Mouse (Mus musculus) hindbrain, embryonic 12.5 days (tissue): ENCODE data around the gene Foxq1. TPM values are rescaled to one million over a fixed set of nuclear protein-coding genes. Genes with fewer than 3 reads are reported as not detected.

Experiments
- ATAC-seq: fragments of 200-750 bp; cut with Nextera tagmentation; 2 replicates; pipeline ENCODE4 v1.8.0; 2017; ENCODE audit warnings: moderate TSS enrichment; ENCODE audit not compliant: low FRiP score
- H3K27ac ChIP-seq: fragments of 300-500 bp; sonication (generic); 2 replicates; pipeline ENCODE4 v1.5.1; 2016; ENCODE audit warnings: mild to moderate bottlenecking
- H3K27me3 ChIP-seq: fragments of 300-500 bp; sonication (generic); 2 replicates; pipeline ENCODE4 v1.6.1; 2016; ENCODE audit warnings: mild to moderate bottlenecking
- H3K36me3 ChIP-seq: fragments of 300-500 bp; sonication (generic); 2 replicates; pipeline ENCODE4 v1.6.1; 2016; ENCODE audit warnings: mild to moderate bottlenecking
- H3K4me1 ChIP-seq: fragments of 300-500 bp; sonication (generic); 2 replicates; pipeline ENCODE4 v1.6.1; 2016
- H3K4me2 ChIP-seq: fragments of 300-500 bp; sonication (generic); replicated peaks from 2 replicates; pipeline ENCODE4 v1.6.1; 2016; ENCODE audit warnings: mild to moderate bottlenecking
- H3K4me3 ChIP-seq: fragments of 300-500 bp; sonication (generic); 2 replicates; pipeline ENCODE4 v1.5.1; 2016; ENCODE audit warnings: mild to moderate bottlenecking
- H3K9ac ChIP-seq: fragments of 300-500 bp; sonication (generic); 2 replicates; pipeline ENCODE4 v1.6.1; 2016; ENCODE audit warnings: mild to moderate bottlenecking, moderate library complexity
- H3K9me3 ChIP-seq: fragments of 300-500 bp; sonication (generic); replicated peaks from 2 replicates; pipeline ENCODE4 v1.6.1; 2016; ENCODE audit warnings: mild to moderate bottlenecking
- WGBS: fragments of 180-500 bp; shearing (Covaris S2); methylation state at CpG from one replicate; pipeline ENCODE4 v1.1.7; 2016; 5-methylcytosine and 5-hydroxymethylcytosine counted together
- polyA plus RNA-seq: library from polyadenylated mRNA; unstranded; fragments of >200 nt; fragmentation: Nextera tagmentation; extraction: Ambion mirVana; gene quantifications from 2 replicates; pipeline ENCODE4 v1.2.1, GENCODE M21; 2016

Gene Foxq1
- 2.9 and 3.0 TPM in 2 replicates for polyA plus RNA-seq

DNA sequence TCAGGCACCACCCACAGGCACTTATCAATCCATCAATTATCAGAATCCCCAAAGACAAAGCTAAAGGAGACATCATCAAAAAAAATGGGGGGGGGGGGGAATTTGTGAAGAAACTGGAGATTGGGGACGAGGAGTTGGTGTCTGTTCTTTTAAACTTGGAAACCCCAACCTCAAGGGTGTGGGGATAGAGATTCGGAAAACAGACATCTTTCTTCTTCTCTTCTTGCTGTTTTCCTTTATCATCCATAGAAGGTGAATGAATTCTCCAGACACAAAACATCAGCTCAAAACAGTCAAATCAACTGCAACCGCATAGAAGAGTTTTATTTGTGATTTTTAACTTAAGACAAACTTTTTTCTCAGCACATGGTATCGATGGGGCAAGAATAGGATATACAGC lies at the start of gene Foxq1:
Foxq1 (plus strand) TSS at position 301 of the 400 bp plus-strand sequence.
- peaks cover 75% of the 10 kb centered on the region for H3K27me3 ChIP-seq
- no peaks in the 10 kb centered on the region for H3K36me3 ChIP-seq
- ATAC-seq: no peak
- WGBS: 78% methylated on average over 4 of the region's 4 CpGs
- H3K4me2 ChIP-seq: no peak within 1 kb of the TSS
- H3K27ac ChIP-seq: no peak within 1 kb of the TSS
- no peak within 1 kb of the TSS for H3K9ac ChIP-seq
- H3K9me3 ChIP-seq: no peaks in the 10 kb centered on the region
- peaks cover 24% of the 10 kb centered on the region for H3K4me1 ChIP-seq
- no peak within 1 kb of the TSS for H3K4me3 ChIP-seq

- Histone ChIP-seq H3K4me2 (no peak overlapping the region), H3K27ac (no peak overlapping the region), H3K36me3 (no peaks in the 10 kb centered on the region), H3K4me3 (no peak overlapping the region), H3K9me3 (no peaks in the 10 kb centered on the region), H3K27me3 (no peaks in the 10 kb centered on the region), H3K4me1 (no peaks in the 10 kb centered on the region), H3K9ac (no peak overlapping the region)
- ATAC-seq: no peak
- WGBS: 79% methylated on average over 8 of the region's 8 CpGs
Measured at GRCm38 (mm10) chr13:31506494-31507167, 49.3 kb upstream of the Foxq1 start.

DNA sequence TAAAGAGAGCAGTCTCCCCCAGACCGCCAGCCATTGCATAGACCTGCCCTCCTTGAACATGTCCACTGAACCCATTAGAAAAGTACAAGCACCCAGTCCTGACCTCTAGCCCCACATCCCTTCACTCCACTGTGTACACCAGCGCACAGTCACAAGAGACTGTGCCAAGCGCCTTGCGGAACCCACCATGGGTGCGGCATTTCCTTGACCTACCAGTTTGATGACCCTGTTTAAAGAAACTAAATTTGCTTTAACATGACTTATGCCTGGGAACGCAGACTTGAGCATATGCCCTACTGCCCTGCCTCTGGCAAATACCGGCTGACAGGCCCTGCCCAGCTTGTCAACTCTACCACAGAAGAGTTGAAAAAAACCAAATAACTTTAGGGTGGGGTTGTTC lies 40.7 kb upstream of the Foxq1 start:
- Histone ChIP-seq H3K36me3 (no peaks in the 10 kb centered on the region), H3K4me3 (no peak overlapping the region), H3K27me3 (no peaks in the 10 kb centered on the region), H3K9ac (no peak overlapping the region), H3K4me1 (no peaks in the 10 kb centered on the region), H3K27ac (no peak overlapping the region), H3K4me2 (no peak overlapping the region), H3K9me3 (no peaks in the 10 kb centered on the region)
- WGBS: 90% methylated on average over 7 of the region's 7 CpGs
- no peak for ATAC-seq

- no peaks in the 10 kb centered on the region for H3K4me1 ChIP-seq
- H3K4me2 ChIP-seq: no peak overlapping the region
- H3K27me3 ChIP-seq: no peaks in the 10 kb centered on the region
- H3K4me3 ChIP-seq: no peak overlapping the region
- H3K9me3 ChIP-seq: no peaks in the 10 kb centered on the region
- no peaks in the 10 kb centered on the region for H3K36me3 ChIP-seq
- no peak overlapping the region for H3K9ac ChIP-seq
- 79% methylated on average over 10 of the region's 10 CpGs for WGBS
- no peak overlapping the region for H3K27ac ChIP-seq
- ATAC-seq: no peak
Measured at GRCm38 (mm10) chr13:31518411-31518886, 37.5 kb upstream of the Foxq1 start.

DNA sequence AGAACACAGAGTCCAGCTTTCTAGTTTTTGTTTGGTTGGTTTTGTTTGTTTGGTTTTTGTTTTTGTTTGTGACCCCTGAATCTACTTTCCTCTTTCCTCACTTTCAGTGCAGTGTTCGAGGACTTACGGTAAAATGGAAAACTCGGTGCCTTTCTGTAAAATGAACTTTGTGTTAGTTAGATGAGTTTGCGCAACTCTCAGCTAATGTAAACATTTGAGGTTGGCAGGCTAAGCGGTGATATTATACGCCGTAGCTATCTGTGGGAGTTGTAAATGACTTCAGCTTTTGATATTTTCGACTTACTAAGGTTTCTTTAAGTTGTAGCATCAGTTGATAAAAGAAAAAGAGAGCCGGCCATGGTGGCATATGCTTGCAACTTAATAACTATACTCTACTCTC lies 37.0 kb upstream of the Foxq1 start:
- 91% methylated on average over 9 of the region's 9 CpGs for WGBS
- Histone ChIP-seq H3K27me3 (no peaks in the 10 kb centered on the region), H3K4me2 (no peak overlapping the region), H3K36me3 (no peaks in the 10 kb centered on the region), H3K4me3 (no peak overlapping the region), H3K27ac (no peak overlapping the region), H3K9ac (no peak overlapping the region), H3K9me3 (no peaks in the 10 kb centered on the region), H3K4me1 (no peaks in the 10 kb centered on the region)
- ATAC-seq: no peak

DNA sequence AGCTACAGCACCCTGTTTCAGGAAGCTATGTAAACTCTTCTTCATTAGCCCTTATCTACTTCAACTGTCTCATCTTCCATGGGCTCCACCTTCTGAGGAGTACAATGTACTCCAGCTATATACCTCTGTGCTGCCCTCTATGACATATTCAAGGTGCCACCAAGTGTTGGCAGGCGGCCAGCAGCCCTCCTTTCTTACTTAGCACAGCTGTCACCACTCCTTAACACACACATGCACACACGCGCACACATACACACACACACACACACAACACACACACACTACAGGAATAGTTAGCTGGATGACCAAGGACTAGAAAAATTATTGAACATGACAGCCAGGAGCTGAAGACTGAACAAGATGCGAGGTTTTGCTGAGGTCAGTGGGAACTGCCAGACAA lies 31.0 kb upstream of the Foxq1 start:
- Histone ChIP-seq H3K9me3 (no peaks in the 10 kb centered on the region), H3K36me3 (no peaks in the 10 kb centered on the region), H3K4me3 (no peak overlapping the region), H3K27ac (no peak overlapping the region), H3K27me3 (0 out of 2 replicates have a peak, but pooled peaks cover 10% of the 10 kb centered on the region), H3K4me2 (no peak overlapping the region), H3K9ac (no peak overlapping the region), H3K4me1 (no peaks in the 10 kb centered on the region)
- 87% methylated on average over 4 of the region's 4 CpGs for WGBS
- no peak for ATAC-seq

GRCm38 (mm10) chr13:31531186-31531585 lies 24.7 kb upstream of the Foxq1 start:
- WGBS: 77% methylated on average over 5 of the region's 5 CpGs
- Histone ChIP-seq H3K4me3 (no peak overlapping the region), H3K36me3 (no peaks in the 10 kb centered on the region), H3K27ac (no peak overlapping the region), H3K9ac (no peak overlapping the region), H3K4me2 (no peak overlapping the region), H3K9me3 (no peaks in the 10 kb centered on the region), H3K4me1 (peaks cover 7% of the 10 kb centered on the region; the same call in 1 of the 2 replicates), H3K27me3 (peaks cover 22% of the 10 kb centered on the region)
- ATAC-seq: 0 out of 2 replicates have a peak, but pooled peaks have one; percentile 8

DNA sequence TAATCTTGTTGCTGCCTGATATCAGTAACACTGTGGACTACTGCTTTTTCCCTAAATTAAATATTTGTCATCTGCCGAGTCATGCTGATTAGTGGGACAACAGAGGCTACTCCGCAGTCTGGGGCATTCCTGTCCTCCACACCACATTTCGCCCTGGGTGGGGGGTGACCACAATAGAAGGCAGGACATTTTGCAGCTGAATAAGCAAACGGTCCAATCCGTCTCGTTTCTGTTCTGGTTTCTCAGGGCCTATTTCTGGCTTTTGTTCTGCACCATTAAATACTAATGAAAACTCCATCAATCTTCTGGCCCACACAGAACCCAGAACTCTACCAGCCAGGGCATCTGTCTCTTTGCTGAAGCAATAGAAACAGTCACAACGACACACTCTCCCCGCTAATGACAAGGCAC lies 24.3 kb upstream of the Foxq1 start:
- peak; percentile 81 for ATAC-seq

GRCm38 (mm10) chr13:31534726-31535125 lies 21.2 kb upstream of the Foxq1 start:
- Histone ChIP-seq H3K4me1 (peaks cover 7% of the 10 kb centered on the region; the same call in 1 of the 2 replicates), H3K27me3 (peaks cover 16% of the 10 kb centered on the region), H3K36me3 (no peaks in the 10 kb centered on the region), H3K4me3 (no peak overlapping the region), H3K27ac (no peak overlapping the region), H3K9ac (no peak overlapping the region), H3K4me2 (no peak overlapping the region), H3K9me3 (no peaks in the 10 kb centered on the region)
- 93% methylated on average over 4 of the region's 4 CpGs for WGBS
- no peak for ATAC-seq

More for the DNA sequence above, 24.3 kb upstream of the Foxq1 start:
- H3K4me2 ChIP-seq: no peak overlapping the region
- peaks cover 22% of the 10 kb centered on the region for H3K27me3 ChIP-seq
- H3K36me3 ChIP-seq: no peaks in the 10 kb centered on the region
- H3K9ac ChIP-seq: no peak overlapping the region
- WGBS: 13% methylated on average over 8 of the region's 8 CpGs
- H3K4me3 ChIP-seq: no peak overlapping the region
- no peak overlapping the region for H3K27ac ChIP-seq
- H3K9me3 ChIP-seq: no peaks in the 10 kb centered on the region
- peaks cover 7% of the 10 kb centered on the region; the same call in 1 of the 2 replicates for H3K4me1 ChIP-seq

- no peaks in the 10 kb centered on the region for H3K36me3 ChIP-seq
- H3K9me3 ChIP-seq: no peaks in the 10 kb centered on the region
- no peak overlapping the region for H3K27ac ChIP-seq
- 88% methylated on average over 5 of the region's 5 CpGs for WGBS
- H3K4me3 ChIP-seq: no peak overlapping the region
- ATAC-seq: no peak
- no peaks in the 10 kb centered on the region for H3K4me1 ChIP-seq
- H3K9ac ChIP-seq: no peak overlapping the region
- H3K27me3 ChIP-seq: no peaks in the 10 kb centered on the region
- no peak overlapping the region for H3K4me2 ChIP-seq
Measured at GRCm38 (mm10) chr13:31543021-31543420, 12.9 kb upstream of the Foxq1 start.

DNA sequence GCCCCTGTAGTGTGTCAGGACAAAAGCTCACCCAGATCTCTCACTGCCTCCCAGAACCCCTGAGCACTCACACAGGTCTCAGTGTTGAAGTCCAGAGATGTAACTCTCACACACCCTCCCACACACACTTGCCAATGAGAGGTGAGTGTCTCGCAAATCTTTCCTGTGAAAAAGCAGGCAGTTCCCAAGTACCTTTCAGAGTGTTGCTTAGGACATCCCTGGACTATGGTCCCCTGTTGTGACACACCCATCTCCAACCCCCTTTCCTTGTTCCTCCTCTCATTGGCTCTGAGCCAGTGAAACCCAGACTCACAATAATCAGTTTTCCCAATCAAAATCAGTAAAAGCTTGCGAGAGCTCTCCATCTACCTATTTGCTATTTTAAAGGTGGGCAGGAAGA lies 9.2 kb upstream of the Foxq1 start:
- 87% methylated on average over 2 of the region's 2 CpGs for WGBS
- H3K9me3 ChIP-seq: no peaks in the 10 kb centered on the region
- H3K4me1 ChIP-seq: no peaks in the 10 kb centered on the region
- H3K27ac ChIP-seq: no peak overlapping the region
- no peak overlapping the region for H3K4me3 ChIP-seq
- H3K27me3 ChIP-seq: 0 out of 2 replicates have a peak, but pooled peaks cover 2% of the 10 kb centered on the region
- no peak overlapping the region for H3K4me2 ChIP-seq
- ATAC-seq: no peak
- no peak overlapping the region for H3K9ac ChIP-seq
- no peaks in the 10 kb centered on the region for H3K36me3 ChIP-seq

DNA sequence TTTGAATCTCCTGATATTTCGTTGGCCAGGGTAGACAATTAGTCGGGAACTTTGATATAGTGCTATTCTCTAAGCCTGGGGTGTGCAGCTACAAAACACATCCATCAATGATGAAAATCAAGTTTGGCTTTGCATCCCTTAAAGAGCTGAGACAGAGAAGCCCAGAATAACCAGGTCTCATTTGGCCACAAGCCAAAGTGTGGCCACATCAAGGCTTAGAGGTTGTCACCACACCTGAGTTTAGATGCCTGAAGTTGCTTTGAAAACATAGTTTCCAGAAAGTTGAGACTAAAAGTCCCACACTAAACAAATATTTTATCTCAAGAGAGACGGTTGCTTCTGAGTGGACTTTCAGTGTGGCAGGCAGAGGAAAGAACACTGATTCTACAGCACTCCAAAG lies 8.7 kb upstream of the Foxq1 start:
- 93% methylated on average over 3 of the region's 3 CpGs for WGBS
- 0 out of 2 replicates have a peak, but pooled peaks cover 2% of the 10 kb centered on the region for H3K27me3 ChIP-seq
- H3K4me2 ChIP-seq: no peak overlapping the region
- H3K4me3 ChIP-seq: no peak overlapping the region
- no peaks in the 10 kb centered on the region for H3K9me3 ChIP-seq
- no peaks in the 10 kb centered on the region for H3K4me1 ChIP-seq
- ATAC-seq: no peak
- H3K9ac ChIP-seq: no peak overlapping the region
- no peak overlapping the region for H3K27ac ChIP-seq
- no peaks in the 10 kb centered on the region for H3K36me3 ChIP-seq

GRCm38 (mm10) chr13:31547610-31548009 lies 8.3 kb upstream of the Foxq1 start:
- Histone ChIP-seq H3K9ac (no peak overlapping the region), H3K4me3 (no peak overlapping the region), H3K27me3 (0 out of 2 replicates have a peak, but pooled peaks cover 2% of the 10 kb centered on the region), H3K36me3 (no peaks in the 10 kb centered on the region), H3K9me3 (no peaks in the 10 kb centered on the region), H3K4me2 (no peak overlapping the region), H3K27ac (no peak overlapping the region), H3K4me1 (no peaks in the 10 kb centered on the region)
- 88% methylated on average over 9 of the region's 9 CpGs for WGBS
- no peak for ATAC-seq
